Mouse (Mus musculus) kidney, adult 2 months (tissue): Measurements from ENCODE around the gene Gm20834. TPM values are rescaled to one million over a fixed set of nuclear protein-coding genes. Genes with fewer than 3 reads are reported as not detected.
"Not testable (repeated sequence)": the region's sequence is repeated elsewhere in the genome, so short reads cannot be mapped to it uniquely, and the experiment has no call there.

ENCODE experiments used
- DNase-seq: peaks from one replicate; pipeline ENCODE4 v3.0.0; 2021
- H3K27ac ChIP-seq: fragments of 200-500 bp; 2 replicates; pipeline ENCODE4 v1.5.1; 2012; ENCODE audit warnings: low read depth, low read length, control low read depth, inconsistent platforms; ENCODE audit not compliant: insufficient read depth
- H3K27me3 ChIP-seq: fragments of 200-500 bp; replicated peaks from 2 replicates; pipeline ENCODE4 v1.6.1; 2012; ENCODE audit warnings: mild to moderate bottlenecking, moderate library complexity, low read length, inconsistent platforms; ENCODE audit not compliant: control insufficient read depth, insufficient read depth
- H3K36me3 ChIP-seq: fragments of 200-500 bp; 2 replicates; pipeline ENCODE4 v1.6.1; 2012; ENCODE audit warnings: mild to moderate bottlenecking, moderate library complexity, low read length, inconsistent platforms; ENCODE audit not compliant: control insufficient read depth, insufficient read depth
- H3K4me1 ChIP-seq: fragments of 200-500 bp; 2 replicates; pipeline ENCODE4 v1.6.1; 2011; ENCODE audit warnings: low read length; ENCODE audit not compliant: control insufficient read depth, insufficient read depth
- H3K4me3 ChIP-seq: fragments of 200-500 bp; 2 replicates; pipeline ENCODE4 v1.5.1; 2011; ENCODE audit warnings: mild to moderate bottlenecking, low read depth, low read length, control low read depth; ENCODE audit not compliant: insufficient read depth
- WGBS: fragments of 180-500 bp; shearing (Covaris S2); methylation state at CpG from one replicate; pipeline ENCODE4 v1.1.7; 2018; 5-methylcytosine and 5-hydroxymethylcytosine counted together
- polyA plus RNA-seq: library from polyadenylated mRNA; depleted of rRNA; stranded (reverse); fragments of >200 nt; gene quantifications from 2 replicates; pipeline ENCODE4 v1.2.3, GENCODE M21; 2012; rRNA removed

Gene Gm20834
- polyA plus RNA-seq: not detected in 2 replicates

DNA sequence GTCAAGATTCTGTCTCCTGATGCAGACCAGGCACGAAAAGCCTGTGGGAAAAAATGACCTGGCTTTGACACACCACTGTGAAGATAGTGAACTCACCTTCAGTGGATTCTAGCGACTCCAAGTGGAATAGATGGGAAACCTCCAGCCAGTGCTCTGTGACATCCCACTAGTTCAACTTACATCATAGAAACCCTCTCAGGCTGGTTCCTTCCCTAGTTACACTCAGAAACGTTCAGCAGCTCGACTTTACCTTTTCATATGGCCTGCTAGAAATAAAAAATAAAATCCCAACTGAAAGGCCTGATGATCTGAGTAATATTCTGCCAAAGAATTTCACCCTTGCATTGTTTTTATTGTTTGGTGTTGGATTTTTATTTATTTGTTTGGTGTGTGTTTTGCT is at the start of gene Gm20834:
Gm20834 (minus strand) TSS at position 101 of the 400 bp plus-strand sequence.
- H3K4me3 ChIP-seq, H3K27ac ChIP-seq, DNase-seq, H3K4me1 ChIP-seq, H3K36me3 ChIP-seq, H3K27me3 ChIP-seq: not testable (repeated sequence)
- WGBS: 44% methylated on average over 4 of the region's 4 CpGs

Other genes with a start within 250 kb of the Gm20834 start
- not detected in 2 replicates for gene Gm21310, start 177.4 kb downstream of the Gm20834 start, polyA plus RNA-seq
- not detected in 2 replicates for gene Gm28510, start 88.1 kb upstream of the Gm20834 start, polyA plus RNA-seq
- not detected in 2 replicates for gene Gm20737, start 211.5 kb upstream of the Gm20834 start, polyA plus RNA-seq
- gene Gm21775, start 228.9 kb upstream of the Gm20834 start, polyA plus RNA-seq: not detected in 2 replicates